Mouse (Mus musculus) hindbrain, embryonic 16.5 days (tissue): ENCODE data around the gene Dlgap3. TPM values are rescaled to one million over a fixed set of nuclear protein-coding genes. Genes with fewer than 3 reads are reported as not detected.
A peak's percentile ranks its signal among the peaks of the same experiment; 100 is the strongest.

Experiments used
- ATAC-seq: fragments of 200-750 bp; cut with Nextera tagmentation; 2 replicates; pipeline ENCODE4 v1.8.0; 2017; ENCODE audit warnings: moderate TSS enrichment, moderate library complexity
- H3K27ac ChIP-seq: fragments of 300-500 bp; sonication (generic); 2 replicates; pipeline ENCODE4 v1.5.1; 2014; ENCODE audit warnings: low read depth, mild to moderate bottlenecking, control low read depth, low read length, moderate library complexity
- H3K27me3 ChIP-seq: fragments of 300-500 bp; sonication (generic); replicated peaks from 2 replicates; pipeline ENCODE4 v1.6.1; 2014; ENCODE audit warnings: low read length; ENCODE audit not compliant: control insufficient read depth, insufficient read depth
- H3K36me3 ChIP-seq: fragments of 300-500 bp; sonication (generic); 2 replicates; pipeline ENCODE4 v1.6.1; 2014; ENCODE audit warnings: mild to moderate bottlenecking, low read length, moderate library complexity, mixed read lengths; ENCODE audit not compliant: control insufficient read depth, insufficient read depth
- H3K4me1 ChIP-seq: fragments of 300-500 bp; sonication (generic); 2 replicates; pipeline ENCODE4 v1.6.1; 2014; ENCODE audit warnings: low read depth, low read length; ENCODE audit not compliant: control insufficient read depth, insufficient read depth
- H3K4me2 ChIP-seq: fragments of 300-500 bp; sonication (generic); 2 replicates; pipeline ENCODE4 v1.6.1; 2014; ENCODE audit warnings: mild to moderate bottlenecking, low read length, control low read depth, moderate library complexity
- H3K4me3 ChIP-seq: fragments of 300-500 bp; sonication (generic); 2 replicates; pipeline ENCODE4 v1.5.1; 2014; ENCODE audit warnings: mild to moderate bottlenecking, low read length, control low read depth, moderate library complexity
- H3K9ac ChIP-seq: fragments of 300-500 bp; sonication (generic); 2 replicates; pipeline ENCODE4 v1.6.1; 2014; ENCODE audit warnings: low read depth, mild to moderate bottlenecking, control low read depth, low read length, moderate library complexity
- H3K9me3 ChIP-seq: fragments of 300-500 bp; sonication (generic); 2 replicates; pipeline ENCODE4 v1.6.1; 2014; ENCODE audit warnings: mild to moderate bottlenecking, low read length, moderate library complexity; ENCODE audit not compliant: control insufficient read depth
- WGBS: fragments of 180-500 bp; shearing (Covaris S2); extraction: QIAGEN DNeasy Blood & Tissue Kit; methylation state at CpG from one replicate; pipeline ENCODE4 v1.1.7; 2014; 5-methylcytosine and 5-hydroxymethylcytosine counted together
- polyA plus RNA-seq: library from polyadenylated mRNA; unstranded; fragments of >200 nt; fragmentation: Nextera tagmentation; extraction: Ambion mirVana; gene quantifications from 2 replicates; pipeline ENCODE4 v1.2.1, GENCODE M21; 2015

The Dlgap3 gene
- polyA plus RNA-seq, 1 experiment from 2014 or later = 21.0 TPM

DNA sequence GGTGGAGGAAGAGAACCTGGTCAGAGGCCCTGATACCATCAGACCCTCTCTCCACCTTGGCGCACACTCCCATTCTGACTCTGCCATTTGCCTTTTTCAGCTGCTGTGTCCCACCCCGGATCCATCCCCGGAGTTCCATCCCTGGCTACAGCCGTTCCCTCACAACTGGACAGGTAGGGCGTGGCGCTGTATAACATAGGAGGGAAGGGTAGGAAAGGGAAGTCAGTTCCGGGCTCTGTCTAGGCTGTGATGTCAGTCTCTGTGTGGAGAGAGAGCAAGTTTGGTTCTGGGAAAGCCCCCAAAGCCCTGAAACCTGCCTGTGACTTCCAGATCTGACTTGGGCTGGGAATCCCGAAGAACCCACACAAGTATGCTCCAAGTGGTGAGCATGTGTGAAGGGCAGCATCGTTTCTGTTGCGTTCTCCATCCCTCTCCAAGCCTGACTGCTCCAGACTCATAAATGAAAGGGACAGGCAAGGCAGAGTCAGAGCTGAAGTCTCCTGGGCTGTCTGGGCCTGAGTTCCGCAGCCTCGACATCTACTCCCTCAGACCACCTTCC lies 31.2 kb downstream of the Dlgap3 start:
- Histone ChIP-seq H3K27ac (no peak overlapping the region), H3K4me2 (no peak overlapping the region), H3K9ac (no peak overlapping the region), H3K9me3 (no peaks in the 10 kb centered on the region), H3K27me3 (no peaks in the 10 kb centered on the region), H3K4me1 (no peaks in the 10 kb centered on the region), H3K36me3 (peaks cover 3% of the 10 kb centered on the region), H3K4me3 (no peak overlapping the region)
- 90% methylated on average over 12 of the region's 12 CpGs for WGBS
- no peak for ATAC-seq

DNA sequence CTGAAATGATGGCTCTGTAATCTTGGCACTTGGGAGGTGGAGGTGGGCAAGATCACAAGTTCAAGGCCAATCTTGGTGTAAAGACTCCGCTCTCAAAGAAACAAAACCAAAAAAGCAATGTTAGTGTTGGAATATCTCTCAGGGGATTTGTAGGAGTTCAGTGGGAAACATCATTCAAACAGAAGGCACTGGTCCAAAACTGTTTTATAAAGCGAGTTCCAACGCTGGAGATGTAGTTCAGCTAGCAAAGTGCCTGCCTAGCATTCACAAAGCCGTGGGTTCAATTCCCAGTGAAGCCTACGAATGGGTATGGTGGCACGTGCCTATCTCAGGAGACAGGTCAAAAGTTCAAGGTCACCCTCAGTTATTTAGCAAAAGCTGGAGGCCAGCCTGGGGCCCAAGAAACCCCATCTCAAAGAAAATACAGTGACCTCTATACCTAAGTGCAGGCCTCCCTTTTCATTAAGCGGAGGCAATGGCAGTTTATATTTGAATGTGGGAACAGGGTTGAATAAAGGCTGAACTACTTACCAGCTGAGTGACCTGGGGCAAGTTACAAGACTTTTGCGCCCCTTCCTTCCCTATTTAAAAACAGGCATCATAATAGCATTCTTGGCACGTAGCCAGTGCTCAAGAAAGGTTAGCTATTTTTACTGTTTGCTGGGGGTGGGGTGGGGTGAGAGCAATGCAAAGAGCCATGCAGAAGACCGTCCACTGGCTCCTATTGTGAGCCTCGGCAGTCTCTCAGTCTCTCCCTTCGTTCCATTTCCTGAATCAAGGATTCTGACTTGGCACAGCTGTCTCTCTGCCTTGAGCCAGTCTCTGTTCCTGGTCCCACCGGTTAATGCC lies 32.0 kb downstream of the Dlgap3 start:
- Histone ChIP-seq H3K4me2 (no peak overlapping the region), H3K36me3 (no peaks in the 10 kb centered on the region; the same call in 1 of the 2 replicates), H3K4me1 (no peaks in the 10 kb centered on the region), H3K27me3 (no peaks in the 10 kb centered on the region), H3K4me3 (no peak overlapping the region), H3K9me3 (no peaks in the 10 kb centered on the region), H3K9ac (no peak overlapping the region), H3K27ac (no peak overlapping the region)
- WGBS = 67% methylated on average over 13 of the region's 13 CpGs
- ATAC-seq = no peak

GRCm38 (mm10) chr4:127203081-127203480 lies 34.1 kb downstream of the Dlgap3 start:
- no peak overlapping the region for H3K27ac ChIP-seq
- no peak for ATAC-seq

DNA sequence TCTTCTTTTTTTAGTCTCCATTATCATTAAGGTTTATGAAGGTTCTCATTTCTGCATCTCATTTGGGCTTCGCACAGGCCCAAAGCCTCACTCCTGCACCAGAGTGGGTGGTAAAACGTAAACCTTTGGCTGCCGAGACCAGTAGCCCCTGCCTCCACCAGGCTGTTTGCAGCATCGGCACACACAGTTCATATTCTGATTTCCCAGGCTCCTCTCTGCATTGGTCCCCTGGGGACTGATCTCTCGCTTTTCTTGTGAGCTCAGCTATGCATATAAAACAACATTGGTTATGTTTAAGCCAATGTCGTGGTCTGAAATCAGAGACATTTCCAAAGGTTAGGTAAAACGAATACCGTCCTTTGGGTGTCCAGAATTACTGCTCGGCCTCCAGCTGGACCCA lies 42.3 kb downstream of the Dlgap3 start:
- Histone ChIP-seq H3K9me3 (no peaks in the 10 kb centered on the region), H3K36me3 (no peaks in the 10 kb centered on the region), H3K4me3 (no peak overlapping the region), H3K27ac (peak overlapping the region; percentile 47), H3K9ac (no peak overlapping the region), H3K4me1 (peaks cover 5% of the 10 kb centered on the region), H3K27me3 (no peaks in the 10 kb centered on the region), H3K4me2 (no peak overlapping the region)
- 51% methylated on average over 9 of the region's 9 CpGs for WGBS
- ATAC-seq = peak; percentile 59; the same call in 1 of the 2 replicates

More at GRCm38 (mm10) chr4:127203081-127203480, 34.1 kb downstream of the Dlgap3 start:
- Histone ChIP-seq H3K4me3 (no peak overlapping the region), H3K9me3 (no peaks in the 10 kb centered on the region), H3K9ac (no peak overlapping the region), H3K4me1 (no peaks in the 10 kb centered on the region), H3K27me3 (no peaks in the 10 kb centered on the region), H3K4me2 (no peak overlapping the region), H3K36me3 (no peaks in the 10 kb centered on the region; the same call in 1 of the 2 replicates)
- 71% methylated on average over 1 of the region's 1 CpGs for WGBS

DNA sequence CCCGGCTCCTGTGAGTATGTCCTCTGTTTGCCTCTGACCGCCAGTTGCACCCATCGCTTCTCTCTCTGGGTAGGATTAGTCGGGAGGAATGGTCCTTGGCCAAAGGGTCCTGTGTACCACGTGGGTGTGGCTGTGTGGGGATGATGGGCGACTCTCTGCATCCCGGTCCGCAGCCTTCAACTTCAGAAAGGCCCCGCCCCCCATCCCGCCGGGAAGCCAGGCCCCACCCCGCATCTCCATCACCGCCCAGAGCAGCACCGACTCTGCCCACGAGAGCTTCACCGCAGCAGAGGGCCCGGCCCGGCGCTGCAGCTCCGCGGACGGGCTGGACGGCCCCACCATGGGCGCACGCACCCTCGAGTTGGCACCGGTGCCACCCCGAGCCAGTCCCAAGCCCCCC lies 45.5 kb downstream of the Dlgap3 start:
- no peaks in the 10 kb centered on the region for H3K36me3 ChIP-seq
- H3K27me3 ChIP-seq = no peaks in the 10 kb centered on the region
- H3K9ac ChIP-seq = no peak overlapping the region
- no peak overlapping the region for H3K4me2 ChIP-seq
- no peak overlapping the region for H3K27ac ChIP-seq
- 25% methylated on average over 28 of the region's 28 CpGs for WGBS
- no peak overlapping the region for H3K4me3 ChIP-seq
- no peak for ATAC-seq
- peaks cover 5% of the 10 kb centered on the region for H3K4me1 ChIP-seq
- H3K9me3 ChIP-seq = no peaks in the 10 kb centered on the region

GRCm38 (mm10) chr4:127215103-127215502 lies 46.1 kb downstream of the Dlgap3 start:
- no peak for ATAC-seq
- 64% methylated on average over 11 of the region's 11 CpGs for WGBS

GRCm38 (mm10) chr4:127215799-127216198 lies 46.8 kb downstream of the Dlgap3 start:
- 0 out of 2 replicates have a peak, but pooled peaks cover 3% of the 10 kb centered on the region for H3K36me3 ChIP-seq
- ATAC-seq = no peak
- WGBS = 45% methylated on average over 6 of the region's 9 CpGs
- no peak overlapping the region for H3K4me3 ChIP-seq
- no peak overlapping the region for H3K9ac ChIP-seq
- no peaks in the 10 kb centered on the region for H3K9me3 ChIP-seq
- H3K4me2 ChIP-seq = no peak overlapping the region
- H3K27ac ChIP-seq = no peak overlapping the region
- peaks cover 5% of the 10 kb centered on the region for H3K4me1 ChIP-seq
- no peaks in the 10 kb centered on the region for H3K27me3 ChIP-seq

More at GRCm38 (mm10) chr4:127215103-127215502, 46.1 kb downstream of the Dlgap3 start:
- Histone ChIP-seq H3K9ac (no peak overlapping the region), H3K4me1 (peaks cover 5% of the 10 kb centered on the region), H3K27ac (no peak overlapping the region), H3K9me3 (no peaks in the 10 kb centered on the region), H3K4me2 (no peak overlapping the region), H3K36me3 (no peaks in the 10 kb centered on the region), H3K27me3 (no peaks in the 10 kb centered on the region), H3K4me3 (no peak overlapping the region)

GRCm38 (mm10) chr4:127216251-127216651 lies 47.2 kb downstream of the Dlgap3 start:
- Histone ChIP-seq H3K4me3 (no peak overlapping the region), H3K4me1 (peaks cover 2% of the 10 kb centered on the region), H3K27me3 (no peaks in the 10 kb centered on the region), H3K9ac (no peak overlapping the region), H3K4me2 (no peak overlapping the region), H3K27ac (no peak overlapping the region), H3K9me3 (no peaks in the 10 kb centered on the region), H3K36me3 (0 out of 2 replicates have a peak, but pooled peaks cover 3% of the 10 kb centered on the region)
- WGBS = 63% methylated on average over 4 of the region's 4 CpGs
- ATAC-seq = no peak

GRCm38 (mm10) chr4:127217048-127217447 lies 48.0 kb downstream of the Dlgap3 start:
- Histone ChIP-seq H3K9ac (no peak overlapping the region), H3K27me3 (no peaks in the 10 kb centered on the region), H3K4me2 (no peak overlapping the region), H3K9me3 (no peaks in the 10 kb centered on the region), H3K4me1 (no peaks in the 10 kb centered on the region), H3K36me3 (peaks cover 3% of the 10 kb centered on the region; the same call in 1 of the 2 replicates), H3K27ac (no peak overlapping the region), H3K4me3 (no peak overlapping the region)
- no peak for ATAC-seq
- 59% methylated on average over 11 of the region's 11 CpGs for WGBS
